Mouse (Mus musculus) small intestine, adult 2 months (tissue): ENCODE results near the gene Plekhs1.

ENCODE experiments used
- CTCF ChIP-seq: fragments of 200-500 bp; IDR thresholded peaks from 2 replicates; pipeline ENCODE4 v1.5.1; 2012; ENCODE audit warnings: low read depth, mild to moderate bottlenecking, control low read depth, inconsistent platforms, low read length, moderate library complexity, mixed read lengths; ENCODE audit not compliant: insufficient replicate concordance, insufficient read length; ENCODE audit errors: extremely low read depth
- POLR2A ChIP-seq: fragments of 200-500 bp; IDR thresholded peaks from 2 replicates; pipeline ENCODE4 v1.6.1; 2012; ENCODE audit warnings: low read depth, mild to moderate bottlenecking, control low read depth, inconsistent platforms, low read length, moderate library complexity

DNA sequence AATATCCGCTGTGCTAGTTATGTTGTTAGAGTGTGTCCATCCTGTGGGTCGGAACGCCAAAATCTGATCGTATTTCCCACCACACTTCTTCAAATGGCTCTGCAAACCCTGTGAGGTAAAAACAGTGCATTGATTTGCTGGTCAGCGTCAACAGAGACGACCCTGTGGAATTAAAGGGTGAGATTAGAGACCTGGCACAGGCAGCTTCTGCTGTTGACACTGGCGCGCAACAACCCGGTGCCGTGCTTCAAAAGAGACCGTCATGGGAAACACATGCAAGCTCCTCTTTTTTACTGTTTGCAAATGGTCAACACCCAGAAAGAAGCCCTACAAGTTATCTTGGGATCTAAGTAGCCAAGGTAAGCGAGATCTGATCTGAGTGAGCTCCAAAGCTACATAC lies 69.8 kb downstream of the Plekhs1 start:
- TF ChIP-seq CTCF (no peak), POLR2A (no peak)
